Mouse (Mus musculus) stomach, postnatal 0 days (tissue): Measurements from ENCODE around the gene Zfp991. TPM values are rescaled to one million over a fixed set of nuclear protein-coding genes. Genes with fewer than 3 reads are reported as not detected.
"Not testable (repeated sequence)": the region's sequence is repeated elsewhere in the genome, so short reads cannot be mapped to it uniquely, and the experiment has no call there.

Experiments
- ATAC-seq: fragments of 200-750 bp; cut with Nextera tagmentation; 2 replicates; pipeline ENCODE4 v1.8.0; 2017; ENCODE audit not compliant: low FRiP score, low TSS enrichment
- DNase-seq: peaks from one replicate; pipeline ENCODE4 v3.0.0-alpha.2; 2016; ENCODE audit warnings: low spot score
- H3K27ac ChIP-seq: fragments of 300-500 bp; sonication (generic); replicated peaks from 2 replicates; pipeline ENCODE4 v1.5.1; 2014; ENCODE audit warnings: mild to moderate bottlenecking, control low read depth
- H3K27me3 ChIP-seq: fragments of 300-500 bp; sonication (generic); 2 replicates; pipeline ENCODE4 v1.6.1; 2014; ENCODE audit warnings: low read length; ENCODE audit not compliant: control insufficient read depth, insufficient read depth
- H3K36me3 ChIP-seq: fragments of 300-500 bp; sonication (generic); 2 replicates; pipeline ENCODE4 v1.6.1; 2014; ENCODE audit warnings: low read length, mixed read lengths; ENCODE audit not compliant: control insufficient read depth, insufficient read depth
- H3K4me1 ChIP-seq: fragments of 300-500 bp; sonication (generic); replicated peaks from 2 replicates; pipeline ENCODE4 v1.6.1; 2014; ENCODE audit warnings: antibody characterized with exemption; ENCODE audit not compliant: control insufficient read depth, insufficient read depth
- H3K4me2 ChIP-seq: fragments of 300-500 bp; sonication (generic); replicated peaks from 2 replicates; pipeline ENCODE4 v1.6.1; 2014; ENCODE audit warnings: low read depth, mild to moderate bottlenecking, control low read depth, moderate library complexity
- H3K4me3 ChIP-seq: fragments of 300-500 bp; sonication (generic); 2 replicates; pipeline ENCODE4 v1.5.1; 2014; ENCODE audit warnings: low read depth, low read length, control low read depth
- H3K9ac ChIP-seq: fragments of 300-500 bp; sonication (generic); 2 replicates; pipeline ENCODE4 v1.6.1; 2014; ENCODE audit warnings: mild to moderate bottlenecking, low read length, control low read depth, mixed read lengths
- H3K9me3 ChIP-seq: fragments of 300-500 bp; sonication (generic); 2 replicates; pipeline ENCODE4 v1.6.1; 2016; ENCODE audit warnings: low read length; ENCODE audit not compliant: control insufficient read depth
- WGBS: fragments of 180-500 bp; shearing (Covaris S2); extraction: QIAGEN DNeasy Blood & Tissue Kit; methylation state at CpG from one replicate; pipeline ENCODE4 v1.1.7; 2014; 5-methylcytosine and 5-hydroxymethylcytosine counted together
- polyA plus RNA-seq: library from polyadenylated mRNA; unstranded; fragments of >200 nt; fragmentation: Nextera tagmentation; extraction: Ambion mirVana; gene quantifications from 2 replicates; pipeline ENCODE4 v1.2.1, GENCODE M21; 2015

Gene Zfp991
- polyA plus RNA-seq, 1 experiment from 2014 or later, result 4.3 TPM

DNA sequence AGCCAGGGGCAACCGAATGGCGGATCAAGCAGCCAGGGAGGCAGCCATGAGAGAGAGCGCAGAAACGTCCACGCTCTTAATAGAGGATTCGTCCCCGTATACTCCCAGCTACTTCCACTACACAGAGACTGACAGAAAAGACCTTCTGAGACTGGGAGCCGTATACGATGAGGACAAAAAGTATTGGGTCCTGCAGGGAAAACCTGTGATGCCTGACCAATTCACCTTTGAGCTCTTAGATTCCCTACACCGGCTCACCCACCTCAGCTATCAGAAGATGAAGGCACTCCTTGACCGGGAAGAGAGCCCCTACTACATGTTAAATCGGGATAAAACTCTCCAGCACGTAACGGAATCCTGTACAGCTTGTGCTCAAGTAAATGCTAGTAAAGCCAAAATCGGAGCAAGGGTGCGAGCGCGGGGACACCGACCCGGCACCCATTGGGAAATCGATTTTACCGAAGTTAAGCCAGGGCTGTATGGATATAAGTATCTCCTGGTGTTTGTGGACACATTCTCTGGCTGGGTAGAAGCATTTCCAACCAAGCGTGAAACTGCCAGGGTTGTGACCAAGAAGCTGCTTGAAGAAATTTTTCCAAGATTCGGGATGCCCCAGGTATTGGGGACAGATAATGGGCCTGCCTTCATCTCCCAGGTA, 92.1 kb downstream of the Zfp991 start:
- not testable (repeated sequence) for H3K9me3 ChIP-seq, DNase-seq, H3K9ac ChIP-seq, H3K36me3 ChIP-seq, ATAC-seq, H3K27ac ChIP-seq, H3K4me2 ChIP-seq, H3K4me1 ChIP-seq, H3K4me3 ChIP-seq, H3K27me3 ChIP-seq
- 96% methylated on average over 23 of the region's 24 CpGs for WGBS

DNA sequence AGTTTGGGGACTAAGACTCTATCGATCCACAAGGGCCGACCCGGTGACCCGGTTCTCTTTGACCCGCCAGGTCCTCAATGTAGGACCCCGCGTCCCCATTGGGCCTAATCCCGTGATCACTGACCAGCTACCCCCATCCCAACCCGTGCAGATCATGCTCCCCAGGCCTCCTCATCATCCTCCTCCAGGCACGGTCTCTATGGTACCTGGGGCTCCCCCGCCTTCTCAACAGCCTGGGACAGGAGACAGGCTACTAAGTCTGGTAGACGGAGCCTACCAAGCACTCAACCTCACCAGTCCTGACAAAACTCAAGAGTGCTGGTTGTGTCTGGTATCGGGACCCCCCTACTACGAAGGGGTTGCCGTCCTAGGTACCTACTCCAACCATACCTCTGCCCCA, 93.8 kb downstream of the Zfp991 start:
- not testable (repeated sequence) for DNase-seq, H3K9me3 ChIP-seq, H3K36me3 ChIP-seq, H3K27me3 ChIP-seq, H3K4me3 ChIP-seq, H3K9ac ChIP-seq, ATAC-seq, H3K27ac ChIP-seq, H3K4me2 ChIP-seq, H3K4me1 ChIP-seq
- WGBS, result 76% methylated on average over 6 of the region's 15 CpGs

DNA sequence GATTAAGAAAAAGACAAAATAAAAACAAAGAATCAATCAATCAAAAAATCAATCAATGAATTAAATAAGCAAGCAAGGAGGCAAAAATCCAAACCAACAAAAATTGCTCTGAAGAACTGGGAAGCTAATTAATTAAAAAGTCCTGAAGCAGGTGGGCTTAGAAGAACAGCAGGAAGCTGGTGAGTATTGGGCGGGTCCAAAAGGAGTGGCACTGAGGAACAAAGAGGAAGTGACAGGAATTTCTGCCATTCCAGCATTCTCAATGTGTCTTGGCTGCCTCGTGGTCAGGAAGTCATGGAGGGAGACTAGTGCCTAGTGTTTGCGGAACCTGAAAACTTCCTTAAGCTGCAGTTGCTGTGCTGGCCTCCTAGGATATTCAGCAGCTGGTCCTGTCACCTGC, 98.2 kb downstream of the Zfp991 start:
- WGBS, result 54% methylated on average over 1 of the region's 3 CpGs
- not testable (repeated sequence) for ATAC-seq

More for the DNA sequence above, 98.2 kb downstream of the Zfp991 start:
- not testable (repeated sequence) for H3K4me1 ChIP-seq, H3K36me3 ChIP-seq, H3K4me2 ChIP-seq, H3K4me3 ChIP-seq, H3K9me3 ChIP-seq, H3K9ac ChIP-seq, DNase-seq, H3K27ac ChIP-seq, H3K27me3 ChIP-seq

Other genes starting within 250 kb of the Zfp991 start
- gene Gm21411, start 222.4 kb upstream of the Zfp991 start, polyA plus RNA-seq, result not detected in 2 replicates
- gene Zfp989, start 160.1 kb upstream of the Zfp991 start, polyA plus RNA-seq, result not detected in 2 replicates
- gene Rex2, start 110.2 kb upstream of the Zfp991 start, polyA plus RNA-seq, result not detected in 2 replicates
- gene Zfp988, start 173.6 kb downstream of the Zfp991 start, polyA plus RNA-seq, result 0.05 and 0.16 TPM in 2 replicates
- gene Zfp978, start 229.3 kb downstream of the Zfp991 start, polyA plus RNA-seq, result not detected in 2 replicates